Mouse (Mus musculus): ENCODE data around the gene Acot9.

- TF ChIP-seq POLR2A (IDR thresholded peaks at IDR 0.05; ENCODE audit: borderline replicate concordance, control insufficient read depth, low read depth, low read length) (no peak), CTCF (IDR thresholded peaks at IDR 0.05; ENCODE audit: control insufficient read depth, insufficient read depth, low read length) (peak; percentile 33)
These were observed 55.8 kb downstream of the Acot9 start for GRCm38 (mm10) chrX:155318005-155318404.
